Mouse (Mus musculus) kidney, adult 2 months (tissue): ENCODE results near the gene Tspan18. TPM values are rescaled to one million over a fixed set of nuclear protein-coding genes. Genes with fewer than 3 reads are reported as not detected.

Experiments
- DNase-seq: peaks from one replicate; pipeline ENCODE4 v3.0.0; 2021
- H3K27ac ChIP-seq: fragments of 200-500 bp; 2 replicates; pipeline ENCODE4 v1.5.1; 2012; ENCODE audit warnings: low read depth, low read length, control low read depth, inconsistent platforms; ENCODE audit not compliant: insufficient read depth
- H3K27me3 ChIP-seq: fragments of 200-500 bp; replicated peaks from 2 replicates; pipeline ENCODE4 v1.6.1; 2012; ENCODE audit warnings: mild to moderate bottlenecking, moderate library complexity, low read length, inconsistent platforms; ENCODE audit not compliant: control insufficient read depth, insufficient read depth
- H3K36me3 ChIP-seq: fragments of 200-500 bp; 2 replicates; pipeline ENCODE4 v1.6.1; 2012; ENCODE audit warnings: mild to moderate bottlenecking, moderate library complexity, low read length, inconsistent platforms; ENCODE audit not compliant: control insufficient read depth, insufficient read depth
- H3K4me1 ChIP-seq: fragments of 200-500 bp; 2 replicates; pipeline ENCODE4 v1.6.1; 2011; ENCODE audit warnings: low read length; ENCODE audit not compliant: control insufficient read depth, insufficient read depth
- H3K4me3 ChIP-seq: fragments of 200-500 bp; 2 replicates; pipeline ENCODE4 v1.5.1; 2011; ENCODE audit warnings: mild to moderate bottlenecking, low read depth, low read length, control low read depth; ENCODE audit not compliant: insufficient read depth
- CTCF ChIP-seq: fragments of 200-500 bp; conservative IDR thresholded peaks from 2 replicates; pipeline ENCODE4 v1.5.1; 2011; ENCODE audit warnings: low read depth, mild to moderate bottlenecking, control low read depth, low read length, moderate library complexity, mixed read lengths; ENCODE audit not compliant: insufficient read depth, insufficient read length
- POLR2A ChIP-seq: fragments of 200-500 bp; IDR thresholded peaks from one replicate; pipeline ENCODE4 v1.6.1; 2011; ENCODE audit warnings: low read depth, low read length, control low read depth
- whole genome bisulfite sequencing: fragments of 180-500 bp; shearing (Covaris S2); methylation state at CpG from one replicate; pipeline ENCODE4 v1.1.7; 2018; 5-methylcytosine and 5-hydroxymethylcytosine counted together
- polyA plus RNA-seq: library from polyadenylated mRNA; depleted of rRNA; stranded (reverse); fragments of >200 nt; gene quantifications from 2 replicates; pipeline ENCODE4 v1.2.3, GENCODE M21; 2012

The Tspan18 gene
- polyA plus RNA-seq, 1 experiment: 20.9 TPM

DNA sequence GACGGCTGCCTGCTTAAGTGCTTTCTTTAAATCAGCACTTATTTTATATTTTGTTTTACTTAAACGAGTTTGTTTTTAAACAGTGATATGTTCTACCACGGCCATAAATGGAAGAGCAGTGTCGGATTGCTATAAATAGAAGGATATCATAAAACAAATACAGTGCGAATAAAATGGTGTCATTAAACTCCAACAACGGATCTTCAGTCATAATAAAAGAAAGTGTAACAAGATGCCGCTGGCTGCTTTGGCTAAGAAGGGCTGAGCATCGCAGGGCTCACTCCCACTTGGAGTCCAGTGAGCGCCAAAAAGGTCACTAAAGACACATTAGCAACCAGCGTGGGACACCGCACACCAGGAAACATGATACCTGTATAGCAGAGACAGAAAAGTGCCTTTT is 1.7 kb upstream of the Tspan18 start:
- Histone ChIP-seq H3K27ac (no peak overlapping the region), H3K4me1 (no peaks in the 10 kb centered on the region)
- 88% methylated on average over 11 of the region's 11 CpGs for WGBS

DNA sequence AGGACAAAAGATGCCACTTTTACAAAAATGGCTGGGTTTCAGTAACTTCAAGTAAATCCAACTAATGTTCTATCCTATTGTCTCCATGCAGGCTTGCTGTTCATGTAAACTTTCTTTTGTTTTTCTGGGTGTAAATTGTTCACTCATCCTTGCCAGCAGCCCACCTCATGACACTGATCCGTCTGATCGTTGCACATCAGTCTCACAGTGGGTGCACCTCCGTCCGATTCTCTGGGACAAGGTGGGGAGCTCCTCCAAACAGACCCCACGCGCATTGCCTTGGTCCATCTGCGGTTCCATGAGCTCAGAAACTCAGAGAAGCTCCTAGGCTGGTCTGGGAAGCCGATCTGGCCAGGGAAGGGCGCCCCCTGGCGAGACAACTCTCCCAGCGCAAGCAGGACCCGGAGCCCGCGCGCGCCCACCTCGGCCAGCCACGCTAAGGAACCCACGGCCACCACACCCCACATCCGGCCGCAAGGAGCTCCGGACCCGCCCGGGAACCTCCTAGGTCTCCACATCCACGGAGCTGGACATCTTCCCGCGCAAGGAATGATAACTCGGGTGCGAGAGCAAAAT is 976 bp downstream of the Tspan18 start:
- peak overlapping the region; percentile 65 for H3K4me3 ChIP-seq
- H3K4me1 ChIP-seq: peaks cover 7% of the 10 kb centered on the region
- H3K27ac ChIP-seq: 0 out of 2 replicates have a peak overlapping the region, but pooled peaks have one; percentile 7
- peak; percentile 87 for DNase-seq
- TF ChIP-seq CTCF (peak; percentile 65), POLR2A (no peak)
- no peaks in the 10 kb centered on the region for H3K36me3 ChIP-seq
- WGBS: 2% methylated on average over 29 of the region's 29 CpGs
- no peaks in the 10 kb centered on the region for H3K27me3 ChIP-seq

More for the DNA sequence above, 1.7 kb upstream of the Tspan18 start:
- TF ChIP-seq CTCF: no peak
- Histone ChIP-seq H3K36me3 (no peaks in the 10 kb centered on the region), H3K27me3 (no peaks in the 10 kb centered on the region), H3K4me3 (no peak overlapping the region)
- DNase-seq: no peak

DNA sequence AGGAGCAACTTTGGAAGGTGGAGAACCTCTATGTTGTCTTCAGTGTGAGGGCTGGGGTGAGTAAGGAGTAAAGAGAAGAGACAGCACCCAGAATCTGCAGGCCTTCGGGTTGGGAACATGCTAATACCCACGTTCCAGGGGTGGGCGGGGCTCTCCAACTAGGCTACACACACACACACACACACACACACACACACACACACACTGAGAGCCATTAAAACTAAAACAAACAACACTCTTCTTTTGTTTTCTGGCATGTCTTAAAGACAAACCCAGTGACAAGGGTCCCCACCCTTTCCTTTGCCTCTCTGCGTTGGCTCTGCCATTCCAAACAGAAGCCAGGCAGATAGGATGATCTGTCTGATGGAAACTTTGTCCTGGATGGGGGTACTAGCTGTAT is 2.0 kb downstream of the Tspan18 start:
- DNase-seq: peak; percentile 72
- H3K27ac ChIP-seq: peak overlapping the region; percentile 36
- TF ChIP-seq POLR2A (no peak), CTCF (no peak)
- no peak overlapping the region for H3K4me3 ChIP-seq
- peaks cover 7% of the 10 kb centered on the region for H3K4me1 ChIP-seq
- H3K36me3 ChIP-seq: no peaks in the 10 kb centered on the region
- H3K27me3 ChIP-seq: no peaks in the 10 kb centered on the region
- WGBS: 58% methylated on average over 4 of the region's 4 CpGs

DNA sequence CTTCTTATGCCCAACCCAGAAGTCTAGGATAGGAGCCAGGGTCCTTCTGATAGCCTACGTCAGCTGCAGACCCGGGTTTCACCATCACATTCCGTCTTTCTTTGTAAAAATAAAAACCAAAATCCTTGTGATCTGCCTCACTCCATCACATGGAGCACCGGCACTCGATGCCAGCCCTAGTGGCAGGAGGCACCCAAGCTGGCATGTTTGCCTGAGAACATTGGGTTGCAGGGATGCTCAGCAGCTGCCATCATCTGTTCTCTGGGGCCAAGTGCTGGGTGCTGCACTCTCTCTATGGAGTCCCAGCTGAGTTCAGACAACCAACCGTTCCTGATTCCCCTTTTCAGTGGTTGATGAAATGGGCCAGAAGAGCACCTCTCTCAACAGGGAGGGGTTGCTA is 3.2 kb downstream of the Tspan18 start:
- H3K4me1 ChIP-seq: peaks cover 7% of the 10 kb centered on the region
- H3K4me3 ChIP-seq: no peak overlapping the region
- no peak for DNase-seq
- WGBS: 83% methylated on average over 6 of the region's 6 CpGs
- H3K36me3 ChIP-seq: no peaks in the 10 kb centered on the region
- no peaks in the 10 kb centered on the region for H3K27me3 ChIP-seq
- no peak overlapping the region for H3K27ac ChIP-seq
- TF ChIP-seq POLR2A: no peak
- TF ChIP-seq CTCF: no peak

DNA sequence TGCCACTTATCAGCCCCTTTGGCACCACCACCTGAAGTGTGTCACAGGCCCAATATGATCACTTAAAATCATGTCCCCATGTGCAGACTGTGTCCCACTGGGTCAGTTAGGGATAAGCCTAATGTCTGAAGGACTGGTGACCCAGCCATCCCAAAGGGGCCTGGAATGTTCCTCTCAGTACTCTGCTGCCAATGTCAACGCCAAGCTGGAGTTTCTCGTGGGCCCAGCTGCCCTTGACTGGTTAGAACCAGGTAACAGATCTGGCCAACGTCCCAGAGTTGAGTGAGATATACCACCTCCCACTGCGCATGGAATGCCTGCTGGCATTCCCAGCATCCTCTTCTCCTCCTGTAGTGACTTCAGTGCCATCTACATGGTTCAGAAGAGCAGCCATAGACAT is 5.2 kb downstream of the Tspan18 start:
- Histone ChIP-seq H3K4me1 (peaks cover 7% of the 10 kb centered on the region), H3K36me3 (no peaks in the 10 kb centered on the region), H3K27me3 (no peaks in the 10 kb centered on the region), H3K4me3 (no peak overlapping the region), H3K27ac (peak overlapping the region; percentile 50; the same call in 1 of the 2 replicates)
- TF ChIP-seq POLR2A: no peak
- no peak for TF ChIP-seq CTCF
- 32% methylated on average over 4 of the region's 4 CpGs for WGBS
- DNase-seq: peak; percentile 81

DNA sequence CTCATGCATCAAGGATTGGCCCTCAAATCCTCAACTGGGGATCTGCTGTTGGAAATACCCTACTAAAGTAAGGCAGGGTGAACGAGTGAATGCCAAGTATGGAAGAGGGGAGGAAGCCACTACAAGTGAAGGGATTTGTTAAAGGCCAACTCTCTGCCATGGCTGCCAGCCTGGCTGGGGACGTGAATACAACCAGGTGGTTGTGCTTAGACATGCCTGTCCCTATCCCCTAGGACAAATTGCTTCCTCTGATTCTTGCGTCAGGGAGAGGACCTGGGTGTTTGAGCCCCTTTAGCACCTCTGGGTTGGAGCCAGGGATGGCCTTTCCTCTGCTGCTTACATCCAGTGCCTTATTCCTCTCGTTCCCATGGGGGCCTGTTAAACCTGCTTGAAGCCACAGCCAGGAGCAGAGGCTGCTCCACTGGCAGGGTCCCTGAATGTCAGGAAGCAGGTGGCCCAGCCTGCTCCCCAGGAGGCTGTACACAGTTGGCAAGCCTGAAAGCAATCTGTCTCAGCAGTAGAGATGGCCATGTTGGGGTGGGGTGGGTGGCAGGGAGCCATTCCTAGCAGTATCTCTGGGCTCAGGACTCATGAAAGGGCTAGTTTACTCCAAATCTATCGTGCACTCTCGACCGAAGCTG is 6.3 kb downstream of the Tspan18 start:
- 78% methylated on average over 7 of the region's 7 CpGs for WGBS
- TF ChIP-seq POLR2A (no peak), CTCF (no peak)
- Histone ChIP-seq H3K4me1 (peaks cover 7% of the 10 kb centered on the region), H3K27ac (no peak overlapping the region), H3K36me3 (no peaks in the 10 kb centered on the region), H3K27me3 (no peaks in the 10 kb centered on the region), H3K4me3 (no peak overlapping the region)
- DNase-seq: no peak

DNA sequence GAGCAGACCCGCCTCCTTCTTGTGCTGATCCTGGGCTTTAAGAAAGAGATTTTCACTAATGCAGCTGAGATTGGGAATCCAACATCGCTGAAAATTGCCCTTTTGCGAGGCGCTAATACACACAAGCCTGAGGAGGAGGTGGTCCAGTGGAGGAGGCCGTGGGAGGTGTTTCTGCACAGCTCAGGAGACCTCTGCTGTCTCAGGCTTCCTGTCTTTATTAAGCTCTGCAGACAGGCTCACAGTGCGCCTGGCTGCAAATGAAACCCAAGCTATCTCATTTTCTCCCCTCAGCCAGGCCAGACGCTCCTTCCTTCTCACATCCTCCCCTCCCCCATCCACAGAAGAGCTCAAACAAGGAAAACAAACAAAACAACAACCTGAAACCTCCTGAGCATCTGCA is 9.6 kb downstream of the Tspan18 start:
- no peaks in the 10 kb centered on the region for H3K27me3 ChIP-seq
- H3K4me3 ChIP-seq: no peak overlapping the region
- H3K4me1 ChIP-seq: peaks cover 7% of the 10 kb centered on the region
- H3K27ac ChIP-seq: no peak overlapping the region
- TF ChIP-seq CTCF (no peak), POLR2A (no peak)
- no peaks in the 10 kb centered on the region for H3K36me3 ChIP-seq
- no peak for DNase-seq
- 61% methylated on average over 7 of the region's 7 CpGs for WGBS
